Mouse (Mus musculus) embryonic facial prominence, embryonic 11.5 days (tissue): ENCODE data around the gene Rdh16f1. TPM values are rescaled to one million over a fixed set of nuclear protein-coding genes. Genes with fewer than 3 reads are reported as not detected.
"Not testable (repeated sequence)": the region's sequence is repeated elsewhere in the genome, so short reads cannot be mapped to it uniquely, and the experiment has no call there.

Experiments used
- ATAC-seq: fragments of 200-750 bp; cut with Nextera tagmentation; replicated peaks from 2 replicates; pipeline ENCODE4 v1.8.0; 2017; ENCODE audit warnings: low read depth; ENCODE audit not compliant: insufficient number of reproducible peaks, low FRiP score, low TSS enrichment
- DNase-seq: peaks from one replicate; pipeline ENCODE4 v3.0.0-alpha.2; 2015; ENCODE audit warnings: low spot score
- H3K27ac ChIP-seq: fragments of 300-500 bp; sonication (generic); replicated peaks from 2 replicates; pipeline ENCODE4 v1.5.1; 2014; ENCODE audit warnings: mild to moderate bottlenecking, low read depth, low read length, control low read depth
- H3K27me3 ChIP-seq: fragments of 300-500 bp; sonication (generic); 2 replicates; pipeline ENCODE4 v1.6.1; 2014; ENCODE audit warnings: mild to moderate bottlenecking, low read length, moderate library complexity, mixed read lengths; ENCODE audit not compliant: control insufficient read depth, insufficient read depth
- H3K36me3 ChIP-seq: fragments of 300-500 bp; sonication (generic); replicated peaks from 2 replicates; pipeline ENCODE4 v1.6.1; 2014; ENCODE audit warnings: low read depth, mild to moderate bottlenecking, low read length, moderate library complexity, mixed read lengths; ENCODE audit not compliant: control insufficient read depth, insufficient read depth
- H3K4me1 ChIP-seq: fragments of 300-500 bp; sonication (generic); 2 replicates; pipeline ENCODE4 v1.6.1; 2014; ENCODE audit warnings: low read length, mixed read lengths; ENCODE audit not compliant: control insufficient read depth, insufficient read depth
- H3K4me2 ChIP-seq: fragments of 300-500 bp; sonication (generic); 2 replicates; pipeline ENCODE4 v1.6.1; 2014; ENCODE audit warnings: low read depth, mild to moderate bottlenecking, control low read depth, low read length, moderate library complexity
- H3K4me3 ChIP-seq: fragments of 300-500 bp; sonication (generic); 2 replicates; pipeline ENCODE4 v1.5.1; 2014; ENCODE audit warnings: low read depth, low read length, control low read depth
- H3K9ac ChIP-seq: fragments of 300-500 bp; sonication (generic); replicated peaks from 2 replicates; pipeline ENCODE4 v1.6.1; 2014; ENCODE audit warnings: mild to moderate bottlenecking, control low read depth, low read length
- H3K9me3 ChIP-seq: fragments of 300-500 bp; sonication (generic); replicated peaks from 2 replicates; pipeline ENCODE4 v1.6.1; 2016; ENCODE audit warnings: mild to moderate bottlenecking, low read length, inconsistent platforms, mixed read lengths; ENCODE audit not compliant: control insufficient read depth
- WGBS: fragments of 180-500 bp; shearing (Covaris S2); extraction: QIAGEN DNeasy Blood & Tissue Kit; methylation state at CpG from one replicate; pipeline ENCODE4 v1.1.7; 2014; 5-methylcytosine and 5-hydroxymethylcytosine counted together
- polyA plus RNA-seq: library from polyadenylated mRNA; unstranded; fragments of >200 nt; fragmentation: Nextera tagmentation; extraction: Ambion mirVana; gene quantifications from 2 replicates; pipeline ENCODE4 v1.2.1, GENCODE M21; 2014

Gene Rdh16f1
- polyA plus RNA-seq, 1 experiment from 2014 or later = not detected

GRCm38 (mm10) chr10:127782321-127782720 lies 22.7 kb downstream of the Rdh16f1 start:
- WGBS = 95% methylated on average over 17 of the region's 17 CpGs

GRCm38 (mm10) chr10:127785411-127785810 lies 25.8 kb downstream of the Rdh16f1 start:
- not testable (repeated sequence) for H3K9me3 ChIP-seq, ATAC-seq, DNase-seq, H3K9ac ChIP-seq, H3K27ac ChIP-seq, H3K4me2 ChIP-seq, H3K4me1 ChIP-seq, H3K4me3 ChIP-seq, H3K27me3 ChIP-seq, H3K36me3 ChIP-seq
- 84% methylated on average over 1 of the region's 1 CpGs for WGBS

More at GRCm38 (mm10) chr10:127782321-127782720, 22.7 kb downstream of the Rdh16f1 start:
- H3K9me3 ChIP-seq, ATAC-seq, H3K9ac ChIP-seq, H3K4me1 ChIP-seq, DNase-seq, H3K27ac ChIP-seq, H3K4me2 ChIP-seq, H3K4me3 ChIP-seq, H3K36me3 ChIP-seq, H3K27me3 ChIP-seq: not testable (repeated sequence)

DNA sequence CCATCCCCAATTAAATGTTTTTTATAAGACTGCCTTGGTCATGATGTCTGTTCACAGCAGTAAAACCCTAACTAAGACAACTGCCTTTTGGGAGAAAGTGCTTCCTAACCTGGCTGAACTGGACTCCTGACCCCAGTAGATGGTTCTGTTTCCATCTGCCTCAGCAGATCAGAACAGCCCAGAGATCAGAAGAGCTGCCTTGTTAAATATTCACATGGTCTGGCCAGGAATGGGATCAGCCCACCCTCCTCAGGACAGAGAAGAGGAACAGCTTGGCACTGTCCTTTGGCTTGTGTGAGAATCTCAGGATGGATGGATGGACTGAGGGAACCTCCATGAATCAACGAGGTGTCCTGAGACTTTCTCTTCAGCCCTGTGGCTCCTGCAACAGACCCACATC lies 39.7 kb downstream of the Rdh16f1 start:
- no peaks in the 10 kb centered on the region for H3K27me3 ChIP-seq
- no peak for ATAC-seq
- 78% methylated on average over 1 of the region's 1 CpGs for WGBS
- no peak overlapping the region for H3K27ac ChIP-seq
- no peak overlapping the region for H3K4me3 ChIP-seq
- H3K4me2 ChIP-seq = no peak overlapping the region
- no peak for DNase-seq
- no peaks in the 10 kb centered on the region for H3K4me1 ChIP-seq
- H3K36me3 ChIP-seq = no peaks in the 10 kb centered on the region
- no peaks in the 10 kb centered on the region for H3K9me3 ChIP-seq
- H3K9ac ChIP-seq = no peak overlapping the region

GRCm38 (mm10) chr10:127800891-127801290 lies 41.3 kb downstream of the Rdh16f1 start, which contains the start of gene Rdh16:
Gene Rdh16 (plus strand): TSS chr10:127801152.
- 90% methylated on average over 6 of the region's 6 CpGs for WGBS
- Histone ChIP-seq H3K27me3 (no peaks in the 10 kb centered on the region), H3K36me3 (no peaks in the 10 kb centered on the region), H3K4me2 (no peak within 1 kb of the TSS), H3K4me3 (no peak within 1 kb of the TSS), H3K27ac (no peak within 1 kb of the TSS), H3K9ac (no peak within 1 kb of the TSS), H3K4me1 (no peaks in the 10 kb centered on the region), H3K9me3 (no peaks in the 10 kb centered on the region)
- DNase-seq = no peak
- no peak for ATAC-seq

GRCm38 (mm10) chr10:127801612-127802011 lies 42.0 kb downstream of the Rdh16f1 start:
- WGBS = 84% methylated on average over 2 of the region's 2 CpGs
- H3K4me2 ChIP-seq = no peak overlapping the region
- no peaks in the 10 kb centered on the region for H3K4me1 ChIP-seq
- no peak overlapping the region for H3K4me3 ChIP-seq
- no peak overlapping the region for H3K27ac ChIP-seq
- no peak for ATAC-seq
- H3K9me3 ChIP-seq = no peaks in the 10 kb centered on the region
- DNase-seq = no peak
- no peaks in the 10 kb centered on the region for H3K36me3 ChIP-seq
- no peaks in the 10 kb centered on the region for H3K27me3 ChIP-seq
- H3K9ac ChIP-seq = no peak overlapping the region

DNA sequence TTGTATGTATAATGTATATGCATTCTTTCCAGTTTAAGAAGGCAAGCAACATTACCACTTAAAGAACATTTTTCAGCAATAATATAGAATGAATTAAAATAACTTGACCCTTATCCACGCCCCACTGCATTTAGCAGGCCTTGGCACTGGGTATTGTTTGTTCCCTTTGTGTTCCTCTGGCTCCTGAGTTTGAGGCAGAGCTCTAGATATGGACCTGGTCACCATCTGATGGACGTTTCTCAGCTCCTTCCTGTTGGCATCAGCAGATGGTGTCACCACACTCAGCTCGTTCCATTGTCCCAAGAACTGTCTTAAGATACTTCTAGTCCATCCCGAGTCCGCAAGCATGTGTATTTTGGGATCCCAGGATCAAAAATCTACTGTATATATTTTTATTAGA lies 42.6 kb downstream of the Rdh16f1 start:
- Histone ChIP-seq H3K9ac (no peak overlapping the region), H3K4me3 (no peak overlapping the region), H3K4me2 (no peak overlapping the region), H3K4me1 (no peaks in the 10 kb centered on the region), H3K27me3 (no peaks in the 10 kb centered on the region), H3K9me3 (no peaks in the 10 kb centered on the region), H3K27ac (no peak overlapping the region), H3K36me3 (no peaks in the 10 kb centered on the region)
- DNase-seq (no peak), ATAC-seq (no peak)
- WGBS = 76% methylated on average over 5 of the region's 5 CpGs

- no peaks in the 10 kb centered on the region for H3K9me3 ChIP-seq
Observed at GRCm38 (mm10) chr10:127804416-127804815, 44.8 kb downstream of the Rdh16f1 start.

DNA sequence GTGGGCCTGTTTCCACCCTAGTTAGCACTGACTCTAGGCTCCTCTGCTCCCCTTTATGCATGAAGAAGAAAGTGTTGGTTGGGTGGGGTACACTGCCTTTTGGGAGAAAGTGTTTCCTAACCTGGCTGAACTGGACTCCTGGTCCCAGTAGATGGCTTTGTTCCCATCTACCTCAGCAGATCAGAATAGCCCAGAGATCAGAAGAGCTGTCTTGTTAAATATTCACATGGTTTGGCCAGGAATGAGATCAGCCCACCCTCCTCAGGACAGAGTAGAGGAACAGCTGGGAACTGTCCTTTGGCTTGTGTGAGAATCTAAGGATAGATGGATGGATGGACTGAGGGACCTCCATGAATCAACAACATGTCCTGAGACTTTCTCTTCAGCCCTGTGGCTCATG lies 56.3 kb downstream of the Rdh16f1 start:
- H3K27ac ChIP-seq = no peak overlapping the region
- no peak overlapping the region for H3K9ac ChIP-seq
- ATAC-seq (no peak), DNase-seq (no peak)
- no peaks in the 10 kb centered on the region for H3K36me3 ChIP-seq
- H3K4me3 ChIP-seq = no peak overlapping the region
- no peak overlapping the region for H3K4me2 ChIP-seq
- no peaks in the 10 kb centered on the region for H3K27me3 ChIP-seq
- H3K9me3 ChIP-seq = no peaks in the 10 kb centered on the region
- no peaks in the 10 kb centered on the region for H3K4me1 ChIP-seq

More at GRCm38 (mm10) chr10:127804416-127804815, 44.8 kb downstream of the Rdh16f1 start:
- ATAC-seq (no peak), DNase-seq (no peak)
- Histone ChIP-seq H3K4me1 (no peaks in the 10 kb centered on the region), H3K36me3 (no peaks in the 10 kb centered on the region), H3K9ac (no peak overlapping the region), H3K27me3 (no peaks in the 10 kb centered on the region), H3K4me2 (no peak overlapping the region), H3K4me3 (no peak overlapping the region), H3K27ac (no peak overlapping the region)
- 62% methylated on average over 7 of the region's 7 CpGs for WGBS
